Mouse (Mus musculus) NIH3T3 (cell line): Measurements from ENCODE around the gene H2-D1.
"Not testable (repeated sequence)": the region's sequence is repeated elsewhere in the genome, so short reads cannot be mapped to it uniquely, and the experiment has no call there.

ENCODE experiments used
- DNase-seq: peaks from one replicate; pipeline ENCODE4 v3.0.0-alpha.2; 2012; ENCODE audit warnings: low read depth

The H2-D1 gene

GRCm38 (mm10) chr17:35304478-35304877 lies 41.9 kb downstream of the H2-D1 start:
- DNase-seq, result no peak

- DNase-seq, result not testable (repeated sequence)
Observed at GRCm38 (mm10) chr17:35304921-35305320, 42.4 kb downstream of the H2-D1 start.
